Mouse (Mus musculus) spleen, postnatal 10 days (tissue): ENCODE data around the gene Il18.
"Not testable (repeated sequence)": the region's sequence is repeated elsewhere in the genome, so short reads cannot be mapped to it uniquely, and the experiment has no call there.

Experiments used
- DNase-seq, 2 experiments: peaks; one replicate each; pipeline ENCODE4 v3.0.0; 2021 to 2022; ENCODE audit warnings: low spot score in 2 of 2

The Il18 gene

DNA sequence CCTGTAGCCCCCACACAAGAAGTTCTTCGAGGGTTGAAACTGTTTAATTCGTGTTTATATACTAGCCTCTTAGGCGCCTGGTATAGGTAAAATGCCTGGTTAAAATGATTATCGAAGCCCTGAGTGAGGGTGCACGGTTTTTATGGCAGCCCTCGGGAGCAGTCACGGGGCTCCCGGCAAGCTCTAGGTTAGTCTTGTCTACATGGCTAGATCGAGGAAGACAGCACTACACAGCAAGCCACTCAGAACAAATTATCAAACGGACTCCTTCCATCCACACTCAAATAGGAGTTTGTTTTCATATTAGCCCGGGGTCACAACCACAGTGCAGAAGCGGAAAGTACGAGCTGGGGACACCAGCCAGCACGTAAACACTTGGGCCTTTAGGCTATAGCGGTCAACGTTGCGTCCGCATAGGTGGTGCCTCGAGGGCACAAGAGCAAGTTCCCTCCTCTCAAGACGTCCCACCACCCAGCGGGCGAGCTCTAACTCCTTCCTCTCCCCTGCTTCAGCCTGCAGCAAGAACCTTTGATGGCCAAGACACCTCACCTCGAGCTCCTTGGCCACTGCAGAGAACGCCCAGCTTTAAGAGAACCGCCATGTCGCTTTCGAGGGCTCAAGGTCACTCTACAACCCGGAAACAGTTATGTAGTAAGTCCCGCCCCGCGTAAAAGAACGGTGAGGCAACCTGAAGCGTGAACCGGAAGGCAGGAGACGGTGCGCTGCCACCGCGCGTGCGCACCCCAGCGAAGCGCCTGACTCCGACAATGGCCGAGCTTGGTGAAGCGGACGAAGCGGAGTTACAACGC is 48.8 kb downstream of the Il18 start, which contains the start of the genes Sdhd and Timm8b:
TSS of gene Sdhd (minus strand) at position 624 of the 809 bp plus-strand sequence.
TSS of gene Timm8b (plus strand) at position 722 of the 809 bp plus-strand sequence.
- peak; percentile 86 to 94 for DNase-seq

GRCm38 (mm10) chr9:50603998-50604324 is 49.3 kb downstream of the Il18 start:
- no peak for DNase-seq

- no peak for DNase-seq
Observed at GRCm38 (mm10) chr9:50604338-50604737, 49.7 kb downstream of the Il18 start.

DNA sequence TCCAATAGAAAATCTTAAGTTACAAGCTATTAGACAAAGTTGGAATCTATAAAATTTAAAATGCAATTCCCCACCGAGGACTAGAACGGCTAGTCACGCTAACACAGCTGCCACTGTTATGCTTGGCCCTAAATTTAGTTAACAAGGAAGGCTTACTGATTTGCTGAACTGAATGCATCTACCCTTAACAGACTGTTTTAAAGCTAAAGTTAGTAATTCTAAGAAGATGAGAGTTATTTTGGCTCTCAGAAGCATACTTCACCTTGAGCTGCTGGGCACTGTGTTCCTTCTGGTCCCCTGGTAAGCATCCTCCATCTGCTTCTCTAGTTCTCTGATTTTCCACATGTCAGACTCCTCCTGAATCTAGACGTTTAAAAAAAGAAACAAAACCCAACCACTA is 57.5 kb downstream of the Il18 start:
- DNase-seq: no peak

DNA sequence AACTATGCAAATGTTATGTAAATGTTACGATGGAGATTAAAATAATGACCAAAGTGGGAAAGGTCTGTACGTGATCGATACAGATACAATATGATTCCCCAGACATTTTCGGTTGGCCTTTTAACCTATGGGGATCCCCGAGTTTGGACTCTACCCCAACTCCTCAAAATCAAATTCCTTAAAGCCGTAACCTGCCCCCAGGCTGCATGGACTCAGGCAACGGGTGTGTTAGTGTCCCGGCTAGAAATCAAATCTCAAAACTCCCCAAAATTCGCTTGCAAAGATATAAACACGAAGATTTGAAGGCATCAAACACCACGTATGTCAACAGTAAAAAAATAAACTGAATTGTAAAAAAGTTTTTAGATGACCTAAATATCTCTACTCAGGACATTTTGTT is 61.5 kb downstream of the Il18 start:
- no peak for DNase-seq

DNA sequence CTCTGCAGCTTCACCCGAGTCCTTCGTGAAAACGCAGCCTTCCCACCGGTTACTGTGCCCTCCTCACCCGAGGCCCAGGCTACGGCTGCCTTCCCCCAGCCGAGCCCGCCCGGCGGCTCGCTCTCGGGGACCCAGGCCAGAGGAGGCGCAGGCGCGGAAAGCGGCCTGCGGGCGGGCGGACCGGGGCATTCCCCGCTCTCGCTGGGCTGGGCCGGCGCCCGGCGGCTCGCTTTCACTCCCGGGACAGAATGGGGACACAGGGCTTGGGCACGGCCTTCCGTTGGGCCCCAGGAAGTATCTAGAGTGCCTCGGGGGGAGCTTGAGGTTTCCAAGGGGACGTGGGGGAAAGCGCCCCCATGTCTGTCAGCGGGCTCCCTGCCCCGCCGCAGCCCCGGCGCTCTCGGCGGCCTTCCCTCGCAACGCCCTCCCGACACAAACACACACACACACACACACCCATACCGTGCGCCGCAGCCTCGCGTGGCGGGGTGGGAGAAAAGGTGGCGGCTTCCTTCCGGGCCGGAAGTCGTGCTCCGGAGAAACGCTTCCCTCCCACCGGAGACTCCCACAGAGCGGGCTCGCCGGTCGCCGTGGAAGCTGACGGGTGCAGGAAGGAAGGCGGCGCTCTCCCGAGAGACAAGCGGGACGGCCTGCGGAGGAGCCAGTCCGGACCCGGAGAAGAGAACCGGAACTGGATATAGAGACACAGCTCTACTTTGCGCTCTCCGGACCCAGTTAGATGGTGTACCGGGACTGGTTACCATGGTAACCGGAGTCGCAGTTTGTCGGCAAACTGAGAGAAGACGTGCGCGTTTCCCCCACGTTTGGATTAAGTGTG is 62.4 kb downstream of the Il18 start, which contains the start of the genes Pih1d2 and Nkapd1:
TSS of gene Pih1d2 (plus strand) at position 556 of the 838 bp plus-strand sequence.
TSS of gene Nkapd1 (minus strand) at position 699 of the 838 bp plus-strand sequence.
- DNase-seq: peak; percentile 88 to 90

- no peak for DNase-seq
Observed at GRCm38 (mm10) chr9:50617794-50618330, 63.2 kb downstream of the Il18 start.

DNA sequence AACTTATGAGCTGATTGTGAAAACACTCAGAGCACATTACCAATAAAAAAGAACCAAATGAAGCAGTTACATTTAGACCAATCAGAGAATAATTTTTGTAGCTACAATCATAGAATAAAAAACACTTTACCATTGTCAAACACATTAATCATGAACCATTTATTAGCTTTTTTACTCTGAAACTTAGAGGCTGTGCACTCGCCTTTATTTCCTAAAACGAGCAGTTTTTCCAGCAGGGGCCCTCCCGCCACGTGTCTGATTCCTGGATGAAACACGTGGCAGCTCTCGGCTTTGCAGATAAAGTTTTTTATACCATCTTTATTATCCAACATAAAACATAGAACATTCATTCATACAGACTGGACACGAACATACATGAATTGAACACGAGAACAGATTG is 76.3 kb downstream of the Il18 start:
- DNase-seq: not testable (repeated sequence)
